In the genomic region with DNA sequence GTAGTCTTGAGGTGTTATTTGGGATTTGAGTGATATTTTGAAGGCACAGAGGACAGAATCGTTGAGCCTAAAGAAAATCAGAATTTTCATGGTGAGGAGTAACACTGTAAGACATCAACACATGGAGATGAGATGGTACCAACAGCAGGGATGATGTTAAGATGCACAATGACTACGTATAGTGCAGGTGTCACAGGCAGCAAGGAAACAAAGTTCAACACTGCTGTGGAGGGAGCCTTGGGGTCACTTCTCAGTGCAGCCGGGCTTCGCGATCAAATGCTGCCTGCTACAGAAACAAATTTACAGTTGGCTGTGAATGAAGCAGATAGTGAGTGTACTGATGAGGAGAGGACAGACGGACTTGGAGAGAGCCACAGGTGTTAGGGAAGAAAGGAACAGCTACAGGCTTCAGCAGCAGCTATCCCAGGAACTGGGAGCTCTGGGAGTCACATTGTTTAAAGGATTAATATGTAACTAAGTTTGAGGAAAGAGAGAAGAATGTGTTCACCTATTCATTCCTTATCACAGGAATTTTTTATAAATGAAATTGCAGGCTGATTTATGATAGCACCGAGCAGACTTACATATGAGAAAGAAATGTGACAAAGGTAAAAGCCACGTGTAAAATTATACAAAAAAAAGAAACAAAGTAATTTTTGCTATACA, we compare ENCODE assay signal across 26 mouse cellular contexts. TPM values are rescaled to one million over a fixed set of nuclear protein-coding genes. Genes with fewer than 3 reads are reported as not detected.
A peak's percentile ranks its signal among the peaks of the same experiment; 100 is the strongest.
DNase-seq lines count a peak whose midpoint lies in the region; ATAC-seq lines count a peak whose summit lies in the region.
"Had no signal": no experiment of that assay in that cellular context is flagged by ENCODE, and none has a peak within 500 bp of the region (broad histone marks: within the 10 kb centered on the region; RNA-seq: fewer than 3 reads in every experiment).

No protein-coding gene starts in this region.

- H3K4me1 ChIP-seq in heart, embryonic 11.5 days (ENCODE audit: control insufficient read depth, insufficient read depth, low read length), result no peaks in the 10 kb centered on the region
- no peaks in the 10 kb centered on the region for H3K4me1 ChIP-seq in intestine, embryonic 15.5 days (replicated peaks)
- no peaks in the 10 kb centered on the region for H3K4me1 ChIP-seq in stomach, embryonic 16.5 days (ENCODE audit: control insufficient read depth, insufficient read depth, low read length)
- H3K4me1 ChIP-seq: forebrain, embryonic 10.5 days; forebrain, embryonic 13.5 days; heart, embryonic 15.5 days; hindbrain, embryonic 10.5 days; hindbrain, embryonic 13.5 days had no signal

- H3K27ac ChIP-seq in heart, embryonic 11.5 days (ENCODE audit: low read depth, low read length), result no peak overlapping the region
- no peak overlapping the region for H3K27ac ChIP-seq in intestine, embryonic 15.5 days
- no peak overlapping the region for H3K27ac ChIP-seq in stomach, embryonic 16.5 days (ENCODE audit: low read length)
- H3K27ac ChIP-seq: forebrain, embryonic 10.5 days; forebrain, embryonic 13.5 days; gastrocnemius, adult 2 months; heart, adult 2 months; heart, embryonic 15.5 days; hindbrain, embryonic 10.5 days; hindbrain, embryonic 13.5 days had no signal

- ATAC-seq in heart, embryonic 11.5 days (replicated peaks; ENCODE audit: insufficient number of reproducible peaks, low FRiP score, low TSS enrichment), result no peak
- ATAC-seq in intestine, embryonic 15.5 days, result peak; percentile 78
- ATAC-seq in stomach, embryonic 16.5 days (ENCODE audit: insufficient read depth, low FRiP score), result peak; percentile 47; the same call in 1 of the 2 replicates
- ATAC-seq: forebrain, embryonic 13.5 days; forebrain, embryonic 16.5 days; hindbrain, embryonic 16.5 days; Patski had no signal

- no peaks in the 10 kb centered on the region for H3K27me3 ChIP-seq in heart, embryonic 11.5 days (ENCODE audit: control insufficient read depth, insufficient read depth, low read length)
- H3K27me3 ChIP-seq in intestine, embryonic 15.5 days (replicated peaks), result no peaks in the 10 kb centered on the region
- no peaks in the 10 kb centered on the region for H3K27me3 ChIP-seq in stomach, embryonic 16.5 days (ENCODE audit: control insufficient read depth, insufficient read depth, low read length)
- H3K27me3 ChIP-seq: forebrain, embryonic 13.5 days; heart, embryonic 12.5 days; heart, embryonic 15.5 days; hindbrain, embryonic 13.5 days had no signal

- H3K36me3 ChIP-seq in heart, embryonic 11.5 days (ENCODE audit: control insufficient read depth, insufficient read depth, low read length), result no peaks in the 10 kb centered on the region
- H3K36me3 ChIP-seq in intestine, embryonic 15.5 days, result no peaks in the 10 kb centered on the region
- no peaks in the 10 kb centered on the region for H3K36me3 ChIP-seq in stomach, embryonic 16.5 days (ENCODE audit: control insufficient read depth, insufficient read depth, low read length)
- H3K36me3 ChIP-seq: forebrain, embryonic 10.5 days; heart, embryonic 12.5 days; heart, embryonic 15.5 days; hindbrain, embryonic 10.5 days; hindbrain, embryonic 13.5 days had no signal

- H3K4me3 ChIP-seq in heart, embryonic 11.5 days (ENCODE audit: low read depth, low read length), result no peak overlapping the region
- no peak overlapping the region for H3K4me3 ChIP-seq in intestine, embryonic 15.5 days (replicated peaks)
- H3K4me3 ChIP-seq in stomach, embryonic 16.5 days (replicated peaks; ENCODE audit: low read length), result no peak overlapping the region
- H3K4me3 ChIP-seq: forebrain, embryonic 10.5 days; forebrain, embryonic 13.5 days; gastrocnemius, adult 2 months; heart, adult 2 months; heart, embryonic 12.5 days; heart, embryonic 15.5 days; hindbrain, embryonic 10.5 days; hindbrain, embryonic 13.5 days had no signal

- H3K9me3 ChIP-seq in heart, embryonic 11.5 days (replicated peaks; ENCODE audit: control insufficient read depth, low read length), result no peaks in the 10 kb centered on the region
- no peaks in the 10 kb centered on the region for H3K9me3 ChIP-seq in intestine, embryonic 15.5 days
- no peaks in the 10 kb centered on the region for H3K9me3 ChIP-seq in stomach, embryonic 16.5 days (replicated peaks; ENCODE audit: control insufficient read depth, low read length)
- H3K9me3 ChIP-seq: forebrain, embryonic 10.5 days; forebrain, embryonic 13.5 days; heart, embryonic 15.5 days; hindbrain, embryonic 10.5 days; hindbrain, embryonic 13.5 days had no signal

- DNase-seq in heart, adult 11 months, result peak; percentile 33
- DNase-seq in large intestine, adult 2 months (ENCODE audit: low read depth, low spot score), result peak; percentile 24
- DNase-seq in gastrocnemius, adult 18-20 months (ENCODE audit: low spot score), result no peak
- no peak for DNase-seq in adrenal gland, adult 2 months
- no peak for DNase-seq in layer of hippocampus, postnatal 10 days (ENCODE audit: low spot score in 2 of 2)
- DNase-seq: adrenal gland, postnatal 14 days; cerebellum, adult 11-12 months; cerebellum, adult 9-10 months; cerebellum, postnatal 14 days; gastrocnemius, adult 2 months; gastrocnemius, postnatal 25 days; heart, adult 2 months; heart, postnatal 10 days; heart, postnatal 36 days had no signal

- H3K9ac ChIP-seq in heart, embryonic 11.5 days (ENCODE audit: low read depth, low read length), result no peak overlapping the region
- no peak overlapping the region for H3K9ac ChIP-seq in intestine, embryonic 15.5 days
- no peak overlapping the region for H3K9ac ChIP-seq in stomach, embryonic 16.5 days (ENCODE audit: low read length)
- H3K9ac ChIP-seq: forebrain, embryonic 13.5 days; heart, embryonic 15.5 days; hindbrain, embryonic 13.5 days had no signal

- H3K4me2 ChIP-seq in heart, embryonic 11.5 days, result no peak overlapping the region
- H3K4me2 ChIP-seq in intestine, embryonic 15.5 days (replicated peaks), result no peak overlapping the region; the same call in 1 of the 2 replicates
- no peak overlapping the region for H3K4me2 ChIP-seq in stomach, embryonic 16.5 days (ENCODE audit: low read depth, low read length)
- H3K4me2 ChIP-seq: forebrain, embryonic 13.5 days; heart, embryonic 15.5 days; hindbrain, embryonic 13.5 days had no signal

- WGBS in heart, embryonic 11.5 days (ENCODE audit: insufficient replicate concordance), result 74% methylated on average over 8 of the region's 8 CpGs
- whole genome bisulfite sequencing in intestine, embryonic 15.5 days, result 52% methylated on average over 8 of the region's 8 CpGs
- WGBS in large intestine, adult 2 months, result 32% methylated on average over 8 of the region's 8 CpGs
- 55% methylated on average over 8 of the region's 8 CpGs for WGBS in stomach, embryonic 16.5 days

RNA-seq across cellular contexts. Expression of gene Ramac, which starts 23.9 kb away (rescaled TPM):
- polyA plus RNA-seq in heart, embryonic 11.5 days (2014; fragmentation: Nextera tagmentation; extraction: Ambion mirVana), result 78.3 and 91.3 TPM in 2 replicates
- polyA plus RNA-seq in intestine, embryonic 15.5 days (2015; fragmentation: Nextera tagmentation; extraction: Ambion mirVana), result 132 and 147 TPM in 2 replicates
- 12.3 and 12.8 TPM in 2 replicates for polyA plus RNA-seq in large intestine, adult 2 months (2012; rRNA removed)
- polyA plus RNA-seq in stomach, embryonic 16.5 days (2015; fragmentation: Nextera tagmentation; extraction: Ambion mirVana), result 134 and 136 TPM in 2 replicates
- total RNA-seq in gastrocnemius, adult 18-20 months (2021), result 10 to 100 TPM; 22.3 to 25.9 TPM
- total RNA-seq in adrenal gland, adult 2 months (2021), result 10 to 100 TPM; 36.6 to 50.2 TPM
- 2.7 and 4.5 TPM in 2 replicates for polyA plus RNA-seq in adrenal gland, adult 2 months (2012; rRNA removed)
- 10 to 100 TPM; 52.3 to 58.1 TPM for total RNA-seq in layer of hippocampus, postnatal 10 days (2021)

RNA-seq across cellular contexts. Expression of gene Homer2, which starts 31.5 kb away (rescaled TPM):
- 121 and 129 TPM in 2 replicates for polyA plus RNA-seq in heart, embryonic 11.5 days (2014; fragmentation: Nextera tagmentation; extraction: Ambion mirVana)
- polyA plus RNA-seq in intestine, embryonic 15.5 days (2015; fragmentation: Nextera tagmentation; extraction: Ambion mirVana), result 46.6 and 46.9 TPM in 2 replicates
- 13.8 and 18.7 TPM in 2 replicates for polyA plus RNA-seq in large intestine, adult 2 months (2012; rRNA removed)
- polyA plus RNA-seq in stomach, embryonic 16.5 days (2015; fragmentation: Nextera tagmentation; extraction: Ambion mirVana), result 33.3 and 35.9 TPM in 2 replicates
- 10 to 100 TPM; 51.1 to 51.7 TPM for total RNA-seq in gastrocnemius, adult 18-20 months (2021)
- 1 to 10 TPM; 3.6 to 6.7 TPM for total RNA-seq in adrenal gland, adult 2 months (2021)
- polyA plus RNA-seq in adrenal gland, adult 2 months (2012; rRNA removed), result 0.58 and 0.75 TPM in 2 replicates
- 100 to 1,000 TPM in 1 of 2 experiments, 10 to 100 TPM in 1; 96.8 to 103 TPM for total RNA-seq in layer of hippocampus, postnatal 10 days (2021)

RNA-seq across cellular contexts. Expression of gene 3110040N11Rik, which starts 50.4 kb away (rescaled TPM):
- 40.5 and 42.0 TPM in 2 replicates for polyA plus RNA-seq in heart, embryonic 11.5 days (2014; fragmentation: Nextera tagmentation; extraction: Ambion mirVana)
- 47.2 and 52.1 TPM in 2 replicates for polyA plus RNA-seq in intestine, embryonic 15.5 days (2015; fragmentation: Nextera tagmentation; extraction: Ambion mirVana)
- 33.4 and 33.5 TPM in 2 replicates for polyA plus RNA-seq in large intestine, adult 2 months (2012; rRNA removed)
- 50.9 and 55.5 TPM in 2 replicates for polyA plus RNA-seq in stomach, embryonic 16.5 days (2015; fragmentation: Nextera tagmentation; extraction: Ambion mirVana)
- 10 to 100 TPM; 21.9 to 23.7 TPM for total RNA-seq in gastrocnemius, adult 18-20 months (2021)
- 10 to 100 TPM; 35.1 to 35.8 TPM for total RNA-seq in adrenal gland, adult 2 months (2021)
- polyA plus RNA-seq in adrenal gland, adult 2 months (2012; rRNA removed), result 15.7 and 19.3 TPM in 2 replicates
- 10 to 100 TPM; 30.8 to 37.8 TPM for total RNA-seq in layer of hippocampus, postnatal 10 days (2021)

Comparison
In these comparisons a context has a peak if more than half of its experiments do, and no peak if none do; other contexts are left out.
1. DNase-seq: peak in heart, adult 11 months (single experiment) and large intestine, adult 2 months (single experiment); none in gastrocnemius, adult 18-20 months (single experiment), adrenal gland, adult 2 months (single experiment) and layer of hippocampus, postnatal 10 days (0 of 2).